Mouse (Mus musculus) hindbrain, embryonic 12.5 days (tissue): ENCODE results near the gene Tead1. TPM values are rescaled to one million over a fixed set of nuclear protein-coding genes. Genes with fewer than 3 reads are reported as not detected.

Source experiments
- ATAC-seq: fragments of 200-750 bp; cut with Nextera tagmentation; 2 replicates; pipeline ENCODE4 v1.8.0; 2017; ENCODE audit warnings: moderate TSS enrichment; ENCODE audit not compliant: low FRiP score
- H3K27ac ChIP-seq: fragments of 300-500 bp; sonication (generic); 2 replicates; pipeline ENCODE4 v1.5.1; 2016; ENCODE audit warnings: mild to moderate bottlenecking
- H3K27me3 ChIP-seq: fragments of 300-500 bp; sonication (generic); 2 replicates; pipeline ENCODE4 v1.6.1; 2016; ENCODE audit warnings: mild to moderate bottlenecking
- H3K36me3 ChIP-seq: fragments of 300-500 bp; sonication (generic); 2 replicates; pipeline ENCODE4 v1.6.1; 2016; ENCODE audit warnings: mild to moderate bottlenecking
- H3K4me1 ChIP-seq: fragments of 300-500 bp; sonication (generic); 2 replicates; pipeline ENCODE4 v1.6.1; 2016
- H3K4me2 ChIP-seq: fragments of 300-500 bp; sonication (generic); replicated peaks from 2 replicates; pipeline ENCODE4 v1.6.1; 2016; ENCODE audit warnings: mild to moderate bottlenecking
- H3K4me3 ChIP-seq: fragments of 300-500 bp; sonication (generic); 2 replicates; pipeline ENCODE4 v1.5.1; 2016; ENCODE audit warnings: mild to moderate bottlenecking
- H3K9ac ChIP-seq: fragments of 300-500 bp; sonication (generic); 2 replicates; pipeline ENCODE4 v1.6.1; 2016; ENCODE audit warnings: mild to moderate bottlenecking, moderate library complexity
- H3K9me3 ChIP-seq: fragments of 300-500 bp; sonication (generic); replicated peaks from 2 replicates; pipeline ENCODE4 v1.6.1; 2016; ENCODE audit warnings: mild to moderate bottlenecking
- WGBS: fragments of 180-500 bp; shearing (Covaris S2); methylation state at CpG from one replicate; pipeline ENCODE4 v1.1.7; 2016; 5-methylcytosine and 5-hydroxymethylcytosine counted together
- polyA plus RNA-seq: library from polyadenylated mRNA; unstranded; fragments of >200 nt; fragmentation: Nextera tagmentation; extraction: Ambion mirVana; gene quantifications from 2 replicates; pipeline ENCODE4 v1.2.1, GENCODE M21; 2016

Tead1 gene
- polyA plus RNA-seq, 1 experiment from 2014 or later = 25.4 TPM

DNA sequence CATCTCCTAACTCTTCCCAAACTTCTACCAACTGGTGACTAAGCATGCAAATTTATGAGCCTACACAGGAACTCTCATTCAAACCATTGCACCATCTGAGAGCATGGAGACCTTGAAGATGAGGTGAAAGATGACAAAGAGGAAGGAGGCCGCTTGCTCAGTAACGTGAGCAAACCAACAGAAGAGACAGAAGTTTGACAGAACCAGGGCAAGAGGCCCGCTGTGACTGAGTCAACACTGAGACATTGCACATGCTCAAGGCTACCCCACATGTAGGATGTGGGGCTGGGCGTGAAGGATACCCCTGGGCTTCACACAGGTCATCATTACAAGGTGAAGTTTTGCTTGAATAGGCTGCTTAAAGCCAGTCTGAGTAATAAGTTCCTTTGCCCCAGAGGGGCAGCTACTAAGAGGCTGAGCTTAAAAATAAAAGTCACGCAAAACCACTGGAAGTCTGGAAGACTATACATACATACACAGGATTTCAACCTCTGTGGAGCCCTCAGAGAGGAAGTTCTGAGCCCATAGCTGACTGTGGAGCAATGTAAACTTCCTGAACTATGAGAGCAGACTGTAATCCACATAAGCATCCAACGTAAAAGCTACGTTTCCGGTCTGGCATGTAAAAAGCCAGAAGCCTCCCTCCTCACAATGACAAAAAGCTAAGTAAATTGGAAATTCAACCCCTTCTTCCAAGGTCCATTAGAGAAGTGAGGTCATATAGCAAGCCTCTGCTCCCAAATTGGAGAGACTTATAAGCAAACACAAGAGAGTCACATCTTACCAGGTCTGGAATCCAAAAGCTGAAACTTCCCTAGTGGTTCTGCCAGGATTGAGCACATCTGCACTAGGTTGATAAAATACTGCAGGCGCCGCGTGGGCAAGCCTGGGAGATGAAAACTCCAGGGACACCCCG, 16.5 kb upstream of the Tead1 start:
- ATAC-seq = no peak
- Histone ChIP-seq H3K27ac (peak overlapping the region; percentile 46; the same call in 1 of the 2 replicates), H3K9me3 (no peaks in the 10 kb centered on the region; the same call in 1 of the 2 replicates), H3K4me3 (no peak overlapping the region), H3K4me2 (peak overlapping the region; percentile 11; the same call in 1 of the 2 replicates), H3K4me1 (peaks cover 19% of the 10 kb centered on the region), H3K9ac (no peak overlapping the region), H3K27me3 (no peaks in the 10 kb centered on the region), H3K36me3 (no peaks in the 10 kb centered on the region)
- WGBS = 67% methylated on average over 12 of the region's 12 CpGs

- H3K36me3 ChIP-seq = no peaks in the 10 kb centered on the region
- no peak overlapping the region for H3K9ac ChIP-seq
- H3K4me2 ChIP-seq = peak overlapping the region; percentile 11; the same call in 1 of the 2 replicates
- peaks cover 19% of the 10 kb centered on the region for H3K4me1 ChIP-seq
- H3K4me3 ChIP-seq = no peak overlapping the region
- peak overlapping the region; percentile 46 for H3K27ac ChIP-seq
- H3K9me3 ChIP-seq = no peaks in the 10 kb centered on the region; the same call in 1 of the 2 replicates
- no peak for ATAC-seq
- 30% methylated on average over 6 of the region's 6 CpGs for WGBS
- H3K27me3 ChIP-seq = no peaks in the 10 kb centered on the region
Observed at GRCm38 (mm10) chr7:112663314-112663966, 15.7 kb upstream of the Tead1 start.

DNA sequence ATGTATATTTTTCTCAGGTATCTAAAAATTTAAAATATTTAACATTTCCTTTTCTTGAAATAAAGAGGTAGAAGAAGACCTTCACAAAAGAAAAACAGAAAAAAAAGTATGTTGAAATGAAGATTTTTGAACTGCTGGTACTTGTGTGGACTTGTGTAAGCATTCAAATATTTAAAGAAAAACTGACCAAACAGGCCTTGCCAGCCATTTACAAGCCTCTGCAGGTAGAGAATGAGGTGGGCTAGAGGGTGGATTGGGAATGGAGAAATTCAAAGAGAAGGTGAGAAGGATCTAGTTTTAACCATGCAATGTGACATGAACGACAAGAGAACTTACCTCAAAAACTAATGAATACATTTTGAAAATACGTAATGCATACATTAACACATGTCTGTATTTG, 9.1 kb upstream of the Tead1 start:
- H3K27ac ChIP-seq = no peak overlapping the region
- ATAC-seq = no peak
- no peaks in the 10 kb centered on the region for H3K4me1 ChIP-seq
- H3K36me3 ChIP-seq = no peaks in the 10 kb centered on the region
- no peak overlapping the region for H3K4me3 ChIP-seq
- H3K9me3 ChIP-seq = no peaks in the 10 kb centered on the region; the same call in 1 of the 2 replicates
- no peak overlapping the region for H3K4me2 ChIP-seq
- no peak overlapping the region for H3K9ac ChIP-seq
- H3K27me3 ChIP-seq = no peaks in the 10 kb centered on the region
- WGBS = 92% methylated on average over 2 of the region's 2 CpGs

DNA sequence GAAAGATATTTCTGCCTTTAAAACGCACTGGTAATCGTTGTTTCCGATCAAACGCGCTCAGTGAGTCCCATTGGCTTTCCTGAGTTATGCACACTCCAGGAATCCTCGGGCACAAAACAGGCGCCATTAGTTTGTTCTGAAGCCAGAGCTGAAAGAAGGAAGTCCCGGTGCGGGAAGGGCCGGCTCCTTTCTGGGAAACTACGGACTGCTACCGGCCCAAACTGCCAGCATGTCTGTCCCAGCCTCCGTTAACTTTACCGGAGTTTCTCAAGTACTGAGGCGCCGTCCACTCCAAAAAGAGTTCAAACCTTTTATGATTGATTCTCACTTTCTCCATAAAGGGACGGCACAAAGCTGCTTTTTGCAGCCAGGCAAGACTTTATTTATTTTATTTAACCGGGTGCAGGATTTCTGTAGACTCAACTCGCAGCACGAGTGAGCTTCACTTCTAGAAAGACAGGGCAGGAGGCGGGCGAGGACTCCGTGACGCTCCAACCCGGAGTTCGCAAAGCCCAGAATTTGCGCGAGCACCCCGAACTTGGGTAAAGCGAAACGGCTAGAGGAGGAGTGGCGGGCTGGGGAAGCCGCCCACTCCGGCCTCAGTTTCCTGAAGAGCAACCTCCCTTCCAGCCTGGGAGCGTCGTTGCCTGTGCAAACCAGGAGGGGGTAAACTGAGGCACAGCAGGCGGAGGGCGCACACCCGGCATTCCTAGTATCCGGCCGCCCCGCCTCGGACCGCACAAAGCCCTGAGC, 524 bp upstream of the Tead1 start:
- ATAC-seq = peak; percentile 15
- WGBS = under 1% methylated on average over 44 of the region's 44 CpGs
- Histone ChIP-seq H3K27ac (peak overlapping the region; percentile 89), H3K4me3 (peak overlapping the region; percentile 84), H3K27me3 (peaks cover 5% of the 10 kb centered on the region; the same call in 1 of the 2 replicates), H3K4me1 (peaks cover 27% of the 10 kb centered on the region), H3K36me3 (no peaks in the 10 kb centered on the region), H3K4me2 (peak overlapping the region; percentile 84), H3K9ac (peak overlapping the region; percentile 91), H3K9me3 (no peaks in the 10 kb centered on the region; the same call in 1 of the 2 replicates)

DNA sequence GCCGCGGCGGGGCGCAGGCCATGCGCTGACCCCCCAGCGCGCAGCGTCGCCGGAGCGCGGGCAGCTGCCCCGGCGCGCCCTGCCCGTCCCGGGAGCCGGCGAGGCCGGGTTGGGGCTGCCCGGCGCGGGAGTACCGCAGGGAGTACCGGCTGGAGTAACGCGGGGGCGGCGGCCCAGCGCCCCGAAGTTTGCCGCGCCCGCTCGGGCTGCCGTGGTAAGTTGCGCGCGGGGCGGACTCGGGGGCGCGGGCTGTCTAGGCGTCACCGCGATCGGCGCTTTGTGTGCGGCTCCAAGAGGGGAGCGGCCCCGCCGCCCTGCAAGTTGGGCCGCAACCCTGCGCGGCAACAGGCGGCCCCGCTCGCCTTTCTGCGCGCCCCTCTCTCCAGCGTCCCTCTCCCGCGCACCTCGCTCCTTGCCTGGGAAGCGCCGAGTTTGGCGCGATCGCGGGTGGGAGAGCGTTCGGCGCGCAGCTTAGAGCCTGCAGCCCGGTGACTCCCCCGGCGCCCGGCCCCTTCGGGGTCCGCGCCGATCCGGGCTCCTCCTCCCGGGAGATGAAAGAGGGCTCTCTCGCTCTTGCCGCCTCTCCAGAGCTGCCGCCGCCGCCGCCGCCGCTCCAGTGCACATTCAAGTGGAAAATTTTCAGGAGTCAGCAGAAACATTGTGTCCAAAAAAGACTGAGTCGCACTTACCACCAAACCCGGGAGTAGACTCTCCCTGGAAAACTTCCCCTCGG, 561 bp downstream of the Tead1 start:
- peak overlapping the region; percentile 89 for H3K27ac ChIP-seq
- no peaks in the 10 kb centered on the region for H3K36me3 ChIP-seq
- H3K4me1 ChIP-seq = peaks cover 36% of the 10 kb centered on the region
- H3K9ac ChIP-seq = peak overlapping the region; percentile 91
- under 1% methylated on average over 65 of the region's 95 CpGs for WGBS
- H3K4me2 ChIP-seq = peak overlapping the region; percentile 84
- ATAC-seq = peak; percentile 71
- peak overlapping the region; percentile 84 for H3K4me3 ChIP-seq
- peaks cover 5% of the 10 kb centered on the region; the same call in 1 of the 2 replicates for H3K27me3 ChIP-seq
- no peaks in the 10 kb centered on the region; the same call in 1 of the 2 replicates for H3K9me3 ChIP-seq

GRCm38 (mm10) chr7:112680498-112681251, 1.6 kb downstream of the Tead1 start:
- Histone ChIP-seq H3K4me1 (peaks cover 46% of the 10 kb centered on the region), H3K4me2 (peak overlapping the region; percentile 84), H3K36me3 (no peaks in the 10 kb centered on the region), H3K27ac (peak overlapping the region; percentile 89; the same call in 1 of the 2 replicates), H3K9ac (peak overlapping the region; percentile 91), H3K9me3 (no peaks in the 10 kb centered on the region), H3K27me3 (peaks cover 5% of the 10 kb centered on the region; the same call in 1 of the 2 replicates), H3K4me3 (peak overlapping the region; percentile 84)
- 1% methylated on average over 22 of the region's 22 CpGs for WGBS
- no peak for ATAC-seq

DNA sequence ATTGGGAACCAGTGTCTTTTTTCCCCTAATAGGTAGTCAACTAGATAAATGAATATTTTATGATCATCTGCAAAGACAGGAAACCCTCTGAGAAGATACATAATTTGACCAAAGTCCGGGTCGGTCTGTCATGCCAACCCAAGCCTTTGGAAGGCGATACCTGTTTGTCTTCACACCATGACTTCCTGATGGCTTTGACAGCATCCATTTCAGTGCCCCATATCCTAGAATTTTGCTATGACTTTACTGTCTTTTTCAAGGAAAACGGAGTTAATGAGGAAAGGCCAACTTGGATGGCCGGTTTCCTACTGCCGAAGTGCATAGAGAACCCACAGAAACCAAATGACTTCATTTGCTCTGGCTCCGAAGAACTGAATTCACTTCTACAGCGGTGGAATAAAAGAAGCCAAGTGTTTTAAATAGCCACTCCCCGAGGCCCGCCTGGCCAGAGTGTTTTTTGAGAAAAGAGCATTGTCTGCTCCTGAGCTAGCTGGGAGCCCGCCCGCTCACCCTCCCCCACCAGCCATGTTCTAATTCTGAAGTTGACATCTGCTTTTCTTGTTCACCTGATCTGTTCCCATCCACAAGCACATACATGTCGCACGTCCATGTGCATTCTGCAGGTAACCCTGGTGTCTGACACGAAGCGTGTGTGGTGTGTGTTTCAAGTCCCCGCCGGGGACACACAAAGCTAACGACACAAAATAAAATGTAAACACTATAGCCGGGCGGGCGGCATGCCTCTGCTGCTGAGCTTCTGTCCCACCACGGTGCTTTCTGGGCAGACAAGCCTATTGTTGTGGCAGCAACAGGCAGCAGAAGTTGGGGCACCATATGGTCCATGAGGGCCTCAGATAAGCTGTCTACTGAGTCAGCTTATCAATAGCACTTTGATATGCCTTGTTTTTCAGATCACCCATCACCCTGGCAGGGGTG, 5.8 kb downstream of the Tead1 start:
- Histone ChIP-seq H3K36me3 (no peaks in the 10 kb centered on the region), H3K9ac (no peak overlapping the region), H3K27ac (peak overlapping the region; percentile 67), H3K27me3 (no peaks in the 10 kb centered on the region), H3K4me2 (peak overlapping the region; percentile 38), H3K4me1 (peaks cover 75% of the 10 kb centered on the region), H3K9me3 (no peaks in the 10 kb centered on the region), H3K4me3 (0 out of 2 replicates have a peak overlapping the region, but pooled peaks have one; percentile 0)
- WGBS = 3% methylated on average over 23 of the region's 23 CpGs
- ATAC-seq = peak; percentile 72

GRCm38 (mm10) chr7:112685993-112686392, 6.9 kb downstream of the Tead1 start:
- Histone ChIP-seq H3K27ac (peak overlapping the region; percentile 53), H3K4me3 (no peak overlapping the region), H3K27me3 (no peaks in the 10 kb centered on the region), H3K36me3 (no peaks in the 10 kb centered on the region), H3K4me2 (peak overlapping the region; percentile 38; the same call in 1 of the 2 replicates), H3K9me3 (no peaks in the 10 kb centered on the region), H3K4me1 (peaks cover 83% of the 10 kb centered on the region), H3K9ac (no peak overlapping the region)
- 36% methylated on average over 3 of the region's 3 CpGs for WGBS
- ATAC-seq = no peak

DNA sequence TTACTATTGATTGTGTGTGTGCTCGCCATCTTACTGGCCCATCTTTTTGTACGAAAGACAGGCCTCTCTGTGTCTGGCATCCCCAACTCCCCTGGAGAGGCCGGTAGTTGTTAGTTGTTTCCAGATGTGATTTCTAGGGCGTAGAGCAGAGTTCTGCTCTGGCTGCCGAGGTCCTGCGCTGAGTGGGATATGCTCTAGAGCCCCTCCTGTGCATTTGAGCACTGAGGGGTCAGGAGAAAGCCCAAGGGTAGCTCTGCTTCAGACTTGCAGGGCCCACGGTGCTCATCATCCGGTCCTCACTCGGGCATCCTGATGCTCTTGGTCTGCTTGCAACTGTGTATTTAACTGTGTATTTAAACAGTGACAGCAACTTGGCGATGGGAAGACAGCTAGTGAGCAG, 7.5 kb downstream of the Tead1 start:
- H3K27me3 ChIP-seq = no peaks in the 10 kb centered on the region
- no peak overlapping the region for H3K4me3 ChIP-seq
- peak overlapping the region; percentile 49; the same call in 1 of the 2 replicates for H3K27ac ChIP-seq
- no peaks in the 10 kb centered on the region for H3K36me3 ChIP-seq
- H3K9ac ChIP-seq = no peak overlapping the region
- no peak for ATAC-seq
- H3K4me2 ChIP-seq = 0 out of 2 replicates have a peak overlapping the region, but pooled peaks have one; percentile 38
- 24% methylated on average over 10 of the region's 10 CpGs for WGBS
- H3K4me1 ChIP-seq = peaks cover 85% of the 10 kb centered on the region
- H3K9me3 ChIP-seq = no peaks in the 10 kb centered on the region

DNA sequence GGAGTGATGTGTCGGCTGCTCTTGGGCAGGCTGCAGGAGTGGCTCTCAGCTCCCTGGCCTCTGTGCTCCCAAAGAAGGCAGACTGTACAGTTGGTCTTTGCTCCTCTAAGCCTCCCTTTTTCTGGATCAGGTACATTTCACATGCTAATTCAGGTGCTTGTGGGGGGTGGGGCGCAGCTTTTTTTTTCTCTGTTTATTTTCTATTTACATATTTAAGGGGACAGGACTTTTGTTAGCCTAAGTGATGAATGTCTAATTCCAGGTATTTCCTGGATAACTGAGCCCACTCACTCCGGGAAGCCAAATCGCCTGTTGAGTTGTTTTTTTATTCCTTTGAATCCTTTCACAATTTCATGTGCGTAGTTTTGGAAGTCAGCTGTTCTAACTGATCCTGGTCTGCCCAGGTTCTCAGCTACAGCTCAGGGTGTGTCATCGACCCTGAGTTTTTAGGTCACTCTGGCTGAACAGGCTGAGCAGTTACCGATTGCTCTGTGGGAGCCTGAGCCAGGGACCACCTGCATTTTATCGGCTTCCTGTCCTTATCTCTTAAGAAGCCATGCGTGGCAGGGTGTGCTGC, 9.4 kb downstream of the Tead1 start:
- H3K4me1 ChIP-seq = peaks cover 84% of the 10 kb centered on the region
- H3K27ac ChIP-seq = no peak overlapping the region
- no peaks in the 10 kb centered on the region for H3K9me3 ChIP-seq
- H3K9ac ChIP-seq = no peak overlapping the region
- H3K27me3 ChIP-seq = no peaks in the 10 kb centered on the region
- H3K36me3 ChIP-seq = no peaks in the 10 kb centered on the region
- 32% methylated on average over 9 of the region's 9 CpGs for WGBS
- H3K4me2 ChIP-seq = no peak overlapping the region
- no peak for ATAC-seq
- no peak overlapping the region for H3K4me3 ChIP-seq
